Mouse (Mus musculus) cerebellum, adult 2 months (tissue): ENCODE data around the gene Rogdi.

Experiments
- CTCF ChIP-seq: fragments of 200-500 bp; IDR thresholded peaks from 2 replicates; pipeline ENCODE4 v1.5.1; 2011; ENCODE audit warnings: low read depth, mild to moderate bottlenecking, control low read depth, low read length, moderate library complexity, borderline replicate concordance; ENCODE audit not compliant: insufficient read depth
- POLR2A ChIP-seq: fragments of 200-500 bp; IDR thresholded peaks from 2 replicates; pipeline ENCODE4 v1.6.1; 2011; ENCODE audit warnings: low read length, control low read depth, borderline replicate concordance; ENCODE audit not compliant: insufficient read depth

- TF ChIP-seq POLR2A (no peak), CTCF (no peak)
These were observed 44.9 kb downstream of the Rogdi start for GRCm38 (mm10) chr16:4968426-4968825.
